Mouse (Mus musculus) C2C12 (cell line): ENCODE results near the gene Ccn6. TPM values are rescaled to one million over a fixed set of nuclear protein-coding genes. Genes with fewer than 3 reads are reported as not detected.

Experiments used
- H3K27me3 ChIP-seq: one replicate; pipeline ENCODE4 v1.6.1; 2011; ENCODE audit not compliant: control insufficient read depth, insufficient read depth, insufficient read length
- H3K36me3 ChIP-seq: one replicate; pipeline ENCODE4 v1.6.1; 2011; ENCODE audit not compliant: control insufficient read depth, insufficient read depth
- H3K4me3 ChIP-seq: one replicate; pipeline ENCODE4 v1.5.1; 2011; ENCODE audit warnings: mild to moderate bottlenecking, control low read depth; ENCODE audit not compliant: poor library complexity, insufficient read depth, severe bottlenecking
- H3K79me2 ChIP-seq: one replicate; pipeline ENCODE4 v1.6.1; 2011; ENCODE audit not compliant: control insufficient read depth, insufficient read depth
- H3K79me3 ChIP-seq: one replicate; pipeline ENCODE4 v1.6.1; 2011; ENCODE audit warnings: low read depth, control low read depth
- H3ac ChIP-seq: one replicate; pipeline ENCODE3; 2011; ENCODE audit warnings: low read depth; ENCODE audit not compliant: control insufficient read depth, insufficient read length
- CTCF ChIP-seq: IDR thresholded peaks from one replicate; pipeline ENCODE4 v1.5.1; 2011; ENCODE audit not compliant: control insufficient read depth, insufficient read depth, insufficient read length
- FOSL1 ChIP-seq: IDR thresholded peaks from one replicate; pipeline ENCODE4 v1.8.0; 2011; ENCODE audit warnings: mild to moderate bottlenecking, low read length; ENCODE audit not compliant: poor library complexity, insufficient read depth, severe bottlenecking
- MAX ChIP-seq: IDR thresholded peaks from one replicate; pipeline ENCODE4 v1.6.1; 2011; ENCODE audit warnings: mild to moderate bottlenecking, control low read depth
- MYOG ChIP-seq: IDR thresholded peaks from one replicate; pipeline ENCODE4 v1.6.1; 2011; ENCODE audit not compliant: control insufficient read depth, insufficient read length; ENCODE audit errors: extremely low read depth
- USF1 ChIP-seq: IDR thresholded peaks from one replicate; pipeline ENCODE4 v1.6.1; 2011; ENCODE audit warnings: low read depth, mild to moderate bottlenecking, control low read depth, moderate library complexity
- polyA plus RNA-seq: library from polyadenylated mRNA; unstranded; fragments of >200 nt; fragmentation: generic; extraction: Trizol; gene quantifications from one replicate; pipeline ENCODE4 v1.2.1, GENCODE M21; 2012; ENCODE audit warnings: missing spikeins

The Ccn6 gene
- polyA plus RNA-seq, 1 experiment = not detected

GRCm38 (mm10) chr10:39104803-39105449, 58.7 kb downstream of the Ccn6 start:
- TF ChIP-seq FOSL1 (no peak), MAX (no peak), USF1 (no peak), CTCF (no peak), MYOG (no peak)
- no peaks in the 10 kb centered on the region for H3K36me3 ChIP-seq
- no peaks in the 10 kb centered on the region for H3K79me3 ChIP-seq
- no peaks in the 10 kb centered on the region for H3K27me3 ChIP-seq
- no peak overlapping the region for H3ac ChIP-seq
- no peak overlapping the region for H3K4me3 ChIP-seq
- H3K79me2 ChIP-seq = no peaks in the 10 kb centered on the region

Other genes starting within 250 kb of the Ccn6 start
- 0.02 TPM for gene Lama4, start 198.3 kb downstream of the Ccn6 start, polyA plus RNA-seq
- gene Fam229b, start 29.9 kb downstream of the Ccn6 start, polyA plus RNA-seq = 3.7 TPM
- gene Tube1, start 29.8 kb downstream of the Ccn6 start, polyA plus RNA-seq = 3.3 TPM
- 16.1 TPM for gene Fyn, start 205.1 kb upstream of the Ccn6 start, polyA plus RNA-seq